Mouse (Mus musculus) neural tube, embryonic 12.5 days (tissue): ENCODE results near the gene Arhgef17. TPM values are rescaled to one million over a fixed set of nuclear protein-coding genes. Genes with fewer than 3 reads are reported as not detected.

Source experiments
- ATAC-seq: fragments of 200-750 bp; cut with Nextera tagmentation; 2 replicates; pipeline ENCODE4 v1.8.0; 2017; ENCODE audit warnings: low read depth, mild to moderate bottlenecking, moderate TSS enrichment, moderate library complexity; ENCODE audit not compliant: low FRiP score
- H3K27ac ChIP-seq: fragments of 300-500 bp; sonication (generic); 2 replicates; pipeline ENCODE4 v1.5.1; 2016
- H3K27me3 ChIP-seq: fragments of 300-500 bp; sonication (generic); replicated peaks from 2 replicates; pipeline ENCODE4 v1.6.1; 2016; ENCODE audit warnings: mild to moderate bottlenecking
- H3K36me3 ChIP-seq: fragments of 300-500 bp; sonication (generic); 2 replicates; pipeline ENCODE4 v1.6.1; 2016; ENCODE audit warnings: mild to moderate bottlenecking
- H3K4me1 ChIP-seq: fragments of 300-500 bp; sonication (generic); 2 replicates; pipeline ENCODE4 v1.6.1; 2016
- H3K4me2 ChIP-seq: fragments of 300-500 bp; sonication (generic); replicated peaks from 2 replicates; pipeline ENCODE4 v1.6.1; 2016; ENCODE audit warnings: mild to moderate bottlenecking
- H3K4me3 ChIP-seq: fragments of 300-500 bp; sonication (generic); 2 replicates; pipeline ENCODE4 v1.5.1; 2016
- H3K9ac ChIP-seq: fragments of 300-500 bp; sonication (generic); 2 replicates; pipeline ENCODE4 v1.6.1; 2016; ENCODE audit warnings: mild to moderate bottlenecking
- H3K9me3 ChIP-seq: fragments of 300-500 bp; sonication (generic); 2 replicates; pipeline ENCODE4 v1.6.1; 2016; ENCODE audit warnings: mild to moderate bottlenecking
- WGBS: fragments of 180-500 bp; shearing (Covaris S2); methylation state at CpG from one replicate; pipeline ENCODE4 v1.1.7; 2016; 5-methylcytosine and 5-hydroxymethylcytosine counted together
- polyA plus RNA-seq: library from polyadenylated mRNA; unstranded; fragments of >200 nt; fragmentation: Nextera tagmentation; extraction: Ambion mirVana; gene quantifications from 2 replicates; pipeline ENCODE4 v1.2.1, GENCODE M21; 2016

Arhgef17 gene
- polyA plus RNA-seq = 7.1 and 7.9 TPM in 2 replicates

- 1% methylated on average over 35 of the region's 35 CpGs for WGBS
These were observed at the start of gene Arhgef17 for GRCm38 (mm10) chr7:100931926-100932480. Gene Arhgef17 (minus strand): TSS chr7:100932107.

GRCm38 (mm10) chr7:100979175-100979574 is 47.3 kb upstream of the Arhgef17 start:
- no peak overlapping the region for H3K4me2 ChIP-seq
- no peak overlapping the region for H3K9ac ChIP-seq
- 52% methylated on average over 2 of the region's 2 CpGs for WGBS
- ATAC-seq = no peak
- H3K4me3 ChIP-seq = no peak overlapping the region
- peaks cover 7% of the 10 kb centered on the region; the same call in 1 of the 2 replicates for H3K4me1 ChIP-seq
- no peaks in the 10 kb centered on the region for H3K36me3 ChIP-seq
- H3K27ac ChIP-seq = no peak overlapping the region
- H3K9me3 ChIP-seq = no peaks in the 10 kb centered on the region
- H3K27me3 ChIP-seq = peaks cover 14% of the 10 kb centered on the region

More at GRCm38 (mm10) chr7:100931926-100932480, at the start of gene Arhgef17:
- Histone ChIP-seq H3K9me3 (no peaks in the 10 kb centered on the region), H3K27ac (peak within 1 kb of the TSS; percentile 43; the same call in 1 of the 2 replicates), H3K9ac (peak within 1 kb of the TSS; percentile 77), H3K4me2 (peak within 1 kb of the TSS; percentile 87), H3K4me1 (peaks cover 51% of the 10 kb centered on the region), H3K27me3 (peaks cover 20% of the 10 kb centered on the region), H3K36me3 (no peaks in the 10 kb centered on the region), H3K4me3 (peak within 1 kb of the TSS; percentile 60)
- ATAC-seq = peak; percentile 67

GRCm38 (mm10) chr7:100978171-100978570 is 46.3 kb upstream of the Arhgef17 start:
- H3K4me1 ChIP-seq = peaks cover 9% of the 10 kb centered on the region; the same call in 1 of the 2 replicates
- no peak for ATAC-seq
- 91% methylated on average over 5 of the region's 5 CpGs for WGBS

GRCm38 (mm10) chr7:100974135-100974903 is 42.4 kb upstream of the Arhgef17 start, which contains the start of gene P2ry6:
Gene P2ry6 (minus strand): TSS chr7:100974649.
- no peak within 1 kb of the TSS for H3K27ac ChIP-seq
- WGBS = 7% methylated on average over 36 of the region's 36 CpGs
- ATAC-seq = peak; percentile 41; the same call in 1 of the 2 replicates

More at GRCm38 (mm10) chr7:100978171-100978570, 46.3 kb upstream of the Arhgef17 start:
- Histone ChIP-seq H3K4me3 (no peak overlapping the region), H3K9ac (no peak overlapping the region), H3K9me3 (no peaks in the 10 kb centered on the region), H3K27ac (no peak overlapping the region), H3K36me3 (no peaks in the 10 kb centered on the region), H3K27me3 (peaks cover 24% of the 10 kb centered on the region), H3K4me2 (no peak overlapping the region)

GRCm38 (mm10) chr7:100972875-100973274 is 41.0 kb upstream of the Arhgef17 start:
- Histone ChIP-seq H3K27me3 (peaks cover 29% of the 10 kb centered on the region), H3K36me3 (no peaks in the 10 kb centered on the region), H3K4me3 (no peak overlapping the region), H3K4me2 (no peak overlapping the region), H3K4me1 (peaks cover 9% of the 10 kb centered on the region; the same call in 1 of the 2 replicates), H3K9me3 (no peaks in the 10 kb centered on the region), H3K9ac (no peak overlapping the region), H3K27ac (no peak overlapping the region)
- 45% methylated on average over 3 of the region's 3 CpGs for WGBS
- ATAC-seq = no peak

More at GRCm38 (mm10) chr7:100974135-100974903, 42.4 kb upstream of the Arhgef17 start, which contains the start of gene P2ry6:
- Histone ChIP-seq H3K9ac (0 out of 2 replicates have a peak within 1 kb of the TSS, but pooled peaks have one; percentile 8), H3K4me3 (peak within 1 kb of the TSS; percentile 21), H3K27me3 (peaks cover 29% of the 10 kb centered on the region), H3K9me3 (no peaks in the 10 kb centered on the region), H3K4me2 (peak within 1 kb of the TSS; percentile 60), H3K36me3 (no peaks in the 10 kb centered on the region), H3K4me1 (peaks cover 9% of the 10 kb centered on the region; the same call in 1 of the 2 replicates)

GRCm38 (mm10) chr7:100968874-100969659 is 37.2 kb upstream of the Arhgef17 start:
- H3K36me3 ChIP-seq = no peaks in the 10 kb centered on the region
- H3K9ac ChIP-seq = no peak overlapping the region
- whole genome bisulfite sequencing = 78% methylated on average over 10 of the region's 10 CpGs
- no peaks in the 10 kb centered on the region for H3K9me3 ChIP-seq
- H3K4me3 ChIP-seq = no peak overlapping the region
- no peak overlapping the region for H3K4me2 ChIP-seq
- no peak overlapping the region for H3K27ac ChIP-seq
- peaks cover under 1% of the 10 kb centered on the region; the same call in 1 of the 2 replicates for H3K4me1 ChIP-seq
- ATAC-seq = no peak
- peaks cover 14% of the 10 kb centered on the region for H3K27me3 ChIP-seq

- H3K4me3 ChIP-seq = no peak overlapping the region
- H3K9me3 ChIP-seq = no peaks in the 10 kb centered on the region
- no peak overlapping the region for H3K9ac ChIP-seq
- H3K27ac ChIP-seq = no peak overlapping the region
- H3K27me3 ChIP-seq = peaks cover 7% of the 10 kb centered on the region
- 84% methylated on average over 6 of the region's 6 CpGs for WGBS
- H3K4me1 ChIP-seq = no peaks in the 10 kb centered on the region
- no peak for ATAC-seq
- no peaks in the 10 kb centered on the region for H3K36me3 ChIP-seq
- no peak overlapping the region for H3K4me2 ChIP-seq
These were observed 36.5 kb upstream of the Arhgef17 start for GRCm38 (mm10) chr7:100968376-100968775.

- Histone ChIP-seq H3K4me1 (no peaks in the 10 kb centered on the region), H3K27ac (no peak overlapping the region), H3K9ac (no peak overlapping the region), H3K36me3 (no peaks in the 10 kb centered on the region), H3K9me3 (no peaks in the 10 kb centered on the region), H3K4me3 (no peak overlapping the region), H3K27me3 (peaks cover 2% of the 10 kb centered on the region; the same call in 1 of the 2 replicates), H3K4me2 (no peak overlapping the region)
- 84% methylated on average over 9 of the region's 9 CpGs for WGBS
- no peak for ATAC-seq
These were observed 35.9 kb upstream of the Arhgef17 start for GRCm38 (mm10) chr7:100967850-100968249.

- H3K4me3 ChIP-seq = no peak overlapping the region
- no peaks in the 10 kb centered on the region for H3K4me1 ChIP-seq
- H3K9ac ChIP-seq = no peak overlapping the region
- no peak overlapping the region for H3K4me2 ChIP-seq
- 91% methylated on average over 7 of the region's 7 CpGs for WGBS
- no peaks in the 10 kb centered on the region for H3K36me3 ChIP-seq
- no peak overlapping the region for H3K27ac ChIP-seq
- ATAC-seq = no peak
- no peaks in the 10 kb centered on the region for H3K9me3 ChIP-seq
- no peaks in the 10 kb centered on the region for H3K27me3 ChIP-seq
These were observed 34.1 kb upstream of the Arhgef17 start for GRCm38 (mm10) chr7:100966014-100966413.

GRCm38 (mm10) chr7:100965079-100965478 is 33.2 kb upstream of the Arhgef17 start:
- H3K4me3 ChIP-seq = no peak overlapping the region
- no peak overlapping the region for H3K9ac ChIP-seq
- no peaks in the 10 kb centered on the region for H3K36me3 ChIP-seq
- H3K27me3 ChIP-seq = no peaks in the 10 kb centered on the region
- no peak for ATAC-seq
- H3K9me3 ChIP-seq = no peaks in the 10 kb centered on the region
- 24% methylated on average over 4 of the region's 4 CpGs for WGBS
- no peak overlapping the region for H3K27ac ChIP-seq
- H3K4me1 ChIP-seq = no peaks in the 10 kb centered on the region
- no peak overlapping the region for H3K4me2 ChIP-seq

- no peaks in the 10 kb centered on the region for H3K36me3 ChIP-seq
- H3K4me2 ChIP-seq = no peak overlapping the region
- 87% methylated on average over 6 of the region's 6 CpGs for WGBS
- H3K4me3 ChIP-seq = no peak overlapping the region
- no peak for ATAC-seq
- no peaks in the 10 kb centered on the region for H3K9me3 ChIP-seq
- no peak overlapping the region for H3K9ac ChIP-seq
- no peaks in the 10 kb centered on the region for H3K4me1 ChIP-seq
- no peak overlapping the region for H3K27ac ChIP-seq
- H3K27me3 ChIP-seq = no peaks in the 10 kb centered on the region
These were observed 32.3 kb upstream of the Arhgef17 start for GRCm38 (mm10) chr7:100964242-100964641.

- no peak overlapping the region for H3K4me2 ChIP-seq
- H3K4me3 ChIP-seq = no peak overlapping the region
- no peak overlapping the region for H3K9ac ChIP-seq
- no peak for ATAC-seq
- no peak overlapping the region for H3K27ac ChIP-seq
- H3K9me3 ChIP-seq = no peaks in the 10 kb centered on the region
- no peaks in the 10 kb centered on the region for H3K27me3 ChIP-seq
- 81% methylated on average over 8 of the region's 8 CpGs for WGBS
- H3K4me1 ChIP-seq = no peaks in the 10 kb centered on the region
- H3K36me3 ChIP-seq = no peaks in the 10 kb centered on the region
These were observed 31.5 kb upstream of the Arhgef17 start for GRCm38 (mm10) chr7:100963381-100963780.
